Mouse (Mus musculus) right cerebral cortex, postnatal 25 days (tissue): ENCODE measurements around the gene Vps11.
"Not testable (repeated sequence)": the region's sequence is repeated elsewhere in the genome, so short reads cannot be mapped to it uniquely, and the experiment has no call there.

Experiments
- DNase-seq: peaks from one replicate; pipeline ENCODE4 v3.0.0; 2022

Vps11 gene

DNA sequence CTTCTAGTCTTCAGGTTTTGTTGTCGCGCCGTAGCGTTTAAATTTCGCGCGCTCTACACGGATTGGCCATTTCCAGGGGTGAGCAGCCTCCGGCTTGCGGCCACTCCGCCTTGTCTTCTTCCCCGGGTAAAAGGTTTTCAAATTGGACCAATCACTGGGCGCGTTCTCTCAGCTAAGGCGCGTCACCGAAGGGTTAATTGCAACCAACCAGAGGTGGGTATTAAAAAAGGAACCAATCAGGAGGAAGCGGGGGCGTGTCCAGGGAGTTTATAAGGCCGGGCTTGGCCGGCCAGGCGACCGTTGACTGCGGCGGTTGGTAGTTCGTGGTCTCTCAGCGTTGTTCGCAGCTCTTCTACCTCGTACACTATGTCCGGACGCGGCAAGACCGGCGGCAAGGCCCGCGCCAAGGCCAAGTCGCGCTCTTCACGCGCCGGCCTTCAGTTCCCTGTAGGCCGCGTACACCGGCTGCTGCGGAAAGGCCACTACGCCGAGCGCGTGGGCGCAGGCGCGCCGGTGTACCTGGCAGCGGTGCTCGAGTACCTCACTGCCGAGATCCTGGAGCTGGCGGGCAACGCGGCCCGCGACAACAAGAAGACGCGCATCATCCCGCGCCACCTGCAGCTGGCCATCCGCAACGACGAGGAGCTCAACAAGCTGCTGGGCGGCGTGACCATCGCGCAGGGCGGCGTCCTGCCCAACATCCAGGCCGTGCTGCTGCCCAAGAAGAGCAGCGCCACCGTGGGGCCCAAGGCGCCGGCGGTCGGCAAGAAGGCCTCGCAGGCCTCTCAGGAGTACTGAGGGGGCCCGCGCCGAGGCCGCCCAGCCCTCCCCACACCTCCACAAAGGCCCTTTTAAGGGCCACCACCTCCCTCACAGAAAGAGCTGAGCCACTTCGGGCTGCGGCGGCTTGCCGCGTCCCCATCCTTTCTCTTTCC, 26.8 kb downstream of the Vps11 start, which contains the start of gene H2afx:
TSS of gene H2afx (plus strand) at position 299 of the 935 bp plus-strand sequence.
- DNase-seq: peak; percentile 97

DNA sequence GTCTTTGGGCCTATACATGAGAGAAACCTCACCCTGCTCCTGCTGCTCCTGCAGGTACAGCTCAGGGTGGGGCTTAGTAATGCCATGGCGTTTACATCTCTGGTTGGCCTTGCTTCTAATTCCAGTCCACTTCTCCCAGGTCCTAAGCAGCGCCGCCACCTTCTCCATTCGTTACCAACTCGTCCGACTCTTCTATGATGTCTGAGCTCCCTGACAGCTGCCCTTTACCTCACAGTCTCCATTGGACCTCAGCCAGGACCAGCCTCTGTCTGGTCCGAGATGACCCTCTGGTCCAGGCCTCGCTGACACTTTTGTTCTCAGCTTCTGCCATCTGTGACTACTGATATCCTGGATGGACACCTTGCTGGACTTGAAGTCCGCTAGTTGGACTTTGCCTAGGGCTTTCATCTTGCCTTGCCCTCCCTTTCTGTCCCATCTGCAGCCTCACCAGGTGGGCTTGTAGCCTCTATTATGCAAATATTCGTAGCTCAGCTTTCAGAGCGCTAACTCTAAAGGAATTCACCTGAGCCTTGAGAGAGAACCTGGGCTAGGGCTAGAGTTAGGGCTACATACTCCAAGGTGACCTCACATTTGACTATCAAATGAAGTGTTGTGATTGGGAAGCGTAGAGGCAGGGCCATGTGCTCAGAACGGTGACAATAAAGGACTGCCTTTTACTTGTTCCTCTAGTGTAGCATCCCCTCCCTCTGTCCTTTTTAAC, 28.4 kb downstream of the Vps11 start:
- DNase-seq: no peak

DNA sequence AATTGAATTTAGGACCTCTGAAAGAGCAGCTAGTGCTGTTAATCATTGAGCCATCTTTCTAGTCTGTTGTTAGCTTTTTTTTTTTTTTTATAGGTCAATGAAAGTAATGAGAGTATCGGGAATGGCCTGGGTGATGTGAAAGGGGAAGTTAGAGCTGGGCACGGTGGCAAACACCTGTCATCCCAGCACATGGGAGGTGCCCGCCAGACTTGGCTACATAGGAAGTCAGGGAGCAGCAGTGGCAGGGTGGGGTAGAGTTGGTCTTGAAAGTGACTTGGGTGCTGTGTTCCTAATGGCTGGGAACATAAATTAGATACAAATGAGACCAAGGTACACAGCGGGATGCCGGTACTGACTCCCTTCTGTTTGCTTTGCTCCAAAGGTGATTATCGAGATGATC, 30.7 kb downstream of the Vps11 start:
- no peak for DNase-seq

DNA sequence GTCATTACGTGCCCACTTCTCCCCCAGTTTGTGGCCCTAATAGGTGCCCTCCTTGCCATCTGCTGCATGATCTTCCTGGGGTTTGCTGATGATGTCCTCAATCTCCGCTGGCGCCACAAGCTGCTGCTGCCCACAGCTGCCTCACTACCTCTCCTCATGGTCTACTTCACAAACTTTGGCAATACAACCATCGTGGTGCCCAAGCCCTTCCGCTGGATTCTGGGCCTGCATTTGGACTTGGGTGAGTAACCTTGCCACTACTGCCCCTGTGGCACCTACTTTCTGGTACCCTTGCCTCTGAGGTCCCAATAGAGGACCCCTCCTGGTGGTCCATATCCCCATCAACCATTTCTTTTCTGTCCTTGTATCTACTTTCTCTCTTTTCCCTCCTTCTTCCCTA, 33.5 kb downstream of the Vps11 start:
- DNase-seq: no peak

DNA sequence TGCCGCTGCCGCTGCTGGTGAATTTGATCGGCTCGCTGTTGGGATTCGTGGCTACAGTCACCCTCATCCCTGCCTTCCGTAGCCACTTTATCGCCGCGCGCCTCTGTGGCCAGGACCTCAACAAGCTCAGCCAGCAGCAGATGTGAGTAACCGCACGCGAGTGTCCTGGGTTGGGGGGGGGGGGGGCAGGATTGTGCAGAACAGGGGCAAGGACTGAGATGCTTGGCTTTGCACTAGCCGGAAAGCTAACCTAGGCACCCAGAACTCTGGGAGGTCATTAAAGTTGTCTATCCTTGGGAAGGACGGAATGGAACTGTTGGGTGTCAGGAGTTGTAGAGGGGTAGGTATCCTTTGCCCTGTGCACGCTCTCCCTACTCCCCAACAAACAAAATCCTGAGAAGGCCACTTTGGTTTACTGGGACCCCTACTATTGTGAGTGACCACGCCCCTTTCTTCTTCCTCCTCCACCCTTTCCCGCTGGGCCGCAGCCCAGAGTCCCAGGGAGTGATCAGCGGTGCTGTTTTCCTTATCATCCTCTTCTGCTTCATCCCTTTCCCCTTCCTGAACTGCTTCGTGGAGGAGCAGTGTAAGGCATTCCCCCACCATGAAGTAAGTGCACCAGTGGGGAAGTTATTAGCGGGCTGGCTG, 34.3 kb downstream of the Vps11 start:
- no peak for DNase-seq

DNA sequence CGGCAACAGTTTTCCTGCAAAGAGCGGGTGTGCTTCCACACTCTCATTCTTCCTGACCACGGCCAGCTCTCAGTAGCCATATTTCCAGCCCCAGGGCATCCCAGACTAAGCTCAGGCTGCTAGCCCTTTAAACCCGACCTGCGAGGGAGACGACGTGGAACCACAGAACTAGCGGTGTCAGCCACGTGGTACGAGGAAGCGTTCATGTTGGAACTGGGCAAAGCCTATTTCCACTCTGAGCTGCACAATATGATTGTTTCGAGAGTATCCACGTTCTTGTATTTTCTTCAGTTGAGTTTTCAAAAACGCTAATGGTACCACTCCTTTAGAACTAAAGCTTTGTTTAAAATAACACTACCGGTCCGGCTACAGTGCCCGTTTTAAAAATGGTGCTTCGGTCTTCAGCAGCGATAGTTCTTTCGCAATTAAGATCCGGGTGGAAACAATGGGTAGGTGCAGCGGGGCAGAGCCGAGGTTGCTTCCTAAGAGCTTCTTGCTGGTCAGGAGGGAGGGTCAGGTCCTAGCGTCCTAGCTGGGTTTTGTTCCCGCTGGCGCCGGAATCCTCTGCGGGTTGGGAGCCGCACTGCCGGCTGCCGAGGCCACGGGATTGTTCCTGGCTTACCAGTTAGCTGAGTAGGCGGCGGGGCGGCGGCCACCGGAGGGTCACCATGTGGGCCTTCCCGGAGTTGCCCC, 35.0 kb downstream of the Vps11 start:
- DNase-seq: peak; percentile 83

DNA sequence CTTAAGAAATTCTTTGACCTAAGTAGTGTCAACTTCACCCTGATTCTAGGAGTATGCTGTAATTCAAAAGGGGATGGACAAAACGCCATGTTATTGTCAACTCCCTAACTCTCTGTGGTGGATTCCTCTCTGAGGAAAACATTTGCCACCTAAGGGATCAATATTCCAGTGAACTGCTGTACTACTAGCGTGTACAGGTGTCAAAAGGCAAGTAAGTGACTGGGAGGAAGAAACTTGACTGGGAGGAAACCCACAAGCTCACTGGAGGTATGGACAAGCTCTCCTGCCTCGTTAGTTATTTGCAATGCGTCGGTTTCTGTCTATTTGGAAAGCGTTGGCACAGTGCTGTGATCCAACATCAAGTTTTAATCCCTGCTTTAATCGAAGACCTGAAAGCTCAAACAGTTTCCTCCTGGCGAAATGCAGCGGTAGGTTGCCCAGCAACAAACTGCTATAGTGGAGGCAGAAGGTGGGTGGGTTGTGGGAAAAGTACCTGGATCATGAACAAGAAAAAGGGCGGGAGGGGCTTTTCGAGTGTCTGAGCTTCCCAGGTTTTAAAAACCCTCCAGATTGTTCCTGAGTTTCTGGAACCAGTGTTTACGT, 35.6 kb downstream of the Vps11 start, which contains the start of gene Dpagt1:
TSS of gene Dpagt1 (plus strand) at position 252 of the 603 bp plus-strand sequence.
- no peak for DNase-seq

DNA sequence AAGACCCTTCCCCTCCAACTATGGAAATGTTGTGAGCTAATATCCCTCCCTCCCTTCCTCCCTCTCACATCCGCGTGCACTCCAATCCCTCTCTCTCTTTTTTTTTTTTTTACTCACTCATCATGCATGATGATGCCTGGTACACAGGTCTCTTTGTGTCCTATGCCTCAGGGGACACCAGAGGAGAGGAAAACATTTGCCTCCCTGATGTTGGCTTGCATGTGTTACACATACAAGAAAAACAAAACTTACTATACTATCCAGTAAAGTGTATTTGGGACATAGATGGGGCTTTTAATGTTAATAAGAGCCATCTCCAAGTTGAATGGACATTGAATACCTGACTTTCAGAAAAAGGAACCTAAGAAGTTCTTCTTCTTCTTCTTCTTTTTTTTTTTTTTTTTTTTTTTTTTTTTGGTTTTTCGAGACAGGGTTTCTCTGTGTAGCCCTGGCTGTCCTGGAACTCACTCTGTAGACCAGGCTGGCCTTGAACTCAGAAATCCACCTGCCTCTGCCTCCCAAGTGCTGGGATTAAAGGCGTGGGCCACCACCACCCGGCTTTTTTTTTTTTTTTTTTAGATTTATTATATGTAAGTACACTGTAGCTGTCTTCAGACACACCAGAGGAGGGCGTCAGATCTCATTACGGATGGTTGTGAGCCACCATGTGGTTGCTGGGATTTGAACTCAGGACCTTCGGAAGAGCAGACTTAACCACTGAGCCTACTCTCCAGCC, 36.3 kb downstream of the Vps11 start:
- not testable (repeated sequence) for DNase-seq

DNA sequence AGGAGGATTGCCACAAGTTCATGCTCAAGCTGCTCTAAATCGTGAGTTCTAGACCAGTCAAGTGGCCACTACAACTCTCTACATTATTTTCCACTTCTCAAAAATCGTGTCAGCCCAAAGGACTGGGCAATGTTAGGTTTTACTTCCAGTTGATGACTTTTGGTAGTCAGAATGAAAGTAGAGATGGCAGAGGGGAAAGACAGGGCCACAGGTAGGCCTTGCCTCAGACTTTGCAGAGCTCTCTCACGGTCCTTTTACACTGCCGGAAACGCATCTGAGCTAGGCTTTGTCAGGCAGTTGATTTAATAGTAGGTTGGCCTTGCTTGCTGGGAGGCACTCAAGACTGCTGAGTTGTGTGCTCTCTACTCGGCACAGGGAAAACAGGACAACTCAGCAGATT, 37.3 kb downstream of the Vps11 start:
- no peak for DNase-seq

DNA sequence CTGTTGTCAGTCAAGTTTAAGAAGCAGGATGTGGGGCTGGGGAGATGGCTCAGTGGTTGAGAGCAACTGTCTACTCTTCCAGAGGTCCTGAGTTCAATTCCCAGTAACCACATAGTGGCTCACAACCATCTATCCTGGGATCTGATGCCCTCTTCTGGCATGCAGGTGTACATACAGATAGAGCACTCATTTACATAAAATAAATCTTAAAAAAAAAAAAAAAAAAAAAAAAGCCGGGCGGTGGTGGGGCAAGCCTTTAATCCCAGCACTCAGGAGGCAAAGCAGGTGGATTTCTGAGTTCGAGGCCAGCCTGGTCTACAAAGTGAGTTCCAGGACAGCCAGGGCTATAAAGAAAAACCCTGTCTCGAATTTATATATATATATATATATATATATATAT, 37.8 kb downstream of the Vps11 start:
- not testable (repeated sequence) for DNase-seq

DNA sequence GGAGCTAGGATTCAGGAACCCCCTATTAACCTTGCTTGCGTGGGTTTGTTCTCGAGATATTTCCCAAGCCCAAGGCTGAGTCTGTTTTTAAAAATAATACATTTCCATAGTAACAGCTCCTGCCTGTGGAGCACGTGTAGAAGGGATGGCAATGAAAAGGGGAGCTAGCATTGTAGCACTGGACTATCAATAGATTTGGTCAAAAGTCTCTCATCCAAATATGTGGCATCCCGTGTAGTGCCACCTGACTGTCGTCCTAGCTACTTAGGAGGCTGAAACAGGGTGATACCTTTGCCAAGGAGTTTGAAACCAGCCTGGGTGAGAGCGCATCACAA, 40.7 kb downstream of the Vps11 start:
- peak; percentile 44 for DNase-seq

DNA sequence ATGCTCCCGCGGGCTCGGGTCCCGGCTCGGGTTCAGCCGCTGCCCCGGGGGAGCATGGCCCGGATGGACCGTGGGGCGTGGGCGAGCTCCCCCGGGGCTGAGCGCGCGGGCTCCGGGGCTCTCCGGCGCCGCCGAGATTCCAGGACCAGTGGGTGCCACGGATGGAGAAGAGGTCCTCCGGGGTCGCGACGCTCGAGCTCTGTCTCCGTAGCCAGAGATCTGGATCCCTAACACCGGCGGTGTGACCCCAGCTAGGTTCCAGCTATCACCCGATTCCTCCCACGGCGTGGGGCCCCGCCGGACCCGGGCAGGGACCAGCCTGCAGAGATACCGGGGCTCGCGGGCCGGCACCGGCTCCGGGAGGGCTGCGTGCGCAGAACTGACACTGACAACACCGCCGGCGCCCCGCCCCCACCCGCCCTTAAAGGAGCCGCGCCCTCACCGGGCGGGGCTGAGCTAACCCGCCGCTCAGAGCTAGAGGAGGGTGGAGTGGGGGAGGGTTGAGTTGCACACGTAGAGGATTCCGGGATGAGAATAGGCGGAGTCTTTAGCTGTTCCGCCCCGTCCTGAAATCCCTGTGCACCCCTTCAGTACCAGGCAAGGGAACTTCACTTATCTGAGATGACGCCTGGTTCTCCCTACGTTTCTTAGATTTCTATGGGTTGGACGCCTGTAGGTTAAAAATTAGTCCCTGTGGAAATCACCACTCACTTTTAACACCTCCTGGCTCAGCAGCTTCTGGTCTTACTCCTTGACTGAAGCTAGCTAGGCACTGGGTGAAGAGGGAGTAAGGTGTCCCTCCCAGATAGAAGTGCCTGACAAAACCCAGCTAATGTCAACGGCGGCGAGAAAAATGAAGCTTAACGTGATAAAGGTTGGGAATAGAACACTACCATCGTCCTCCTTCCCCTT, 41.3 kb downstream of the Vps11 start, which contains the start of gene C2cd2l:
TSS of gene C2cd2l (minus strand) at position 399 of the 912 bp plus-strand sequence.
- DNase-seq: peak; percentile 90

DNA sequence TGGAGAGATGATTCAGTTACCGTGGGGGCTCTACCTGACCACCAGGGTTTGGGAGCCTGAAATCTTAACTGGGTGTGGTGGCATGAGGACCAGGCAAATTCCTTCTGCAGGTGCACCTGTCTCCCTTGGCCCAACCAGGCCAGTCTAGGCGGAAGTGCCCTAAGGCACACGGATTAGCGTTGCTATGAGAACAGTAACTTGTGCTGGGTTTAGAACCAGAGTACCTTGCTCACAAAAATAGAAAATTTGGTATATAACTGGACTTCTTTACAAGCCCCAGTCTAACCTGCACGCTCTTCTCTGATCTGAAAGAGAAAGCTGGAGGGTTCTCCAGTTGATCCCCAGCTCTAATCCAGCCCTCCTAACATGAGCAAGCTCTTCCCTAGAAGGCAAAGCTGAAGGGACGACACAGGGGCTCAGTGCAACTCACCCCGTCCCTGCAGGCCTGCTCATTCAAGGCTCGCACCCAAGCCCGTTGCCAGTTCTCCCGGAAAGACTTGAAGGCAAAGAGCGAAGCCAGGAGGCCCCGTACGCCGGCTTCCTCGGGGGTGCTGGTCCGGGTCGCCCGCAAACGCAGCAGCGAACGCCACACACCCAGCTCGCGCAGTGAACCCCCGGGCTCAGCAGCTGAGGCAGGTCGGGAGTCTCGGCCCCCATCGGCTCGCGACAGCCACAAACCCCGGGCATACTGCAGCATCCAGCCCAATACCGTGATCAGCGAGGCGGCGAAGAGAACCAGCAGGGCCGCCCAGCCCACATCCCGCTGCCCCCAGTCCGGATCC, 42.2 kb downstream of the Vps11 start:
- peak; percentile 49 for DNase-seq

DNA sequence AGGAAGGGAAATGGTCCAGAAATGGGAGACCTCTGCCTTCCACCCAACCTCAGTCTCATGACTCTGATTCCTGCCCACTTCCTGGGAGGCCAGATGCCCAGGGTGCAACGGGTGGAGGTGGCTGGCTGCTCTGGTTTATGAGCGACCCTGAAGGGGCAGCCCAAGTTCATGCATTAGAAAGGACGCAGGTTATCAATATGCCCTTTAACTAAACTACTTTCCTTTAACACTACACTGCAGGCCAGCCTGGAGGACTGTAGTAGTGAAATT, 42.7 kb downstream of the Vps11 start:
- no peak for DNase-seq

DNA sequence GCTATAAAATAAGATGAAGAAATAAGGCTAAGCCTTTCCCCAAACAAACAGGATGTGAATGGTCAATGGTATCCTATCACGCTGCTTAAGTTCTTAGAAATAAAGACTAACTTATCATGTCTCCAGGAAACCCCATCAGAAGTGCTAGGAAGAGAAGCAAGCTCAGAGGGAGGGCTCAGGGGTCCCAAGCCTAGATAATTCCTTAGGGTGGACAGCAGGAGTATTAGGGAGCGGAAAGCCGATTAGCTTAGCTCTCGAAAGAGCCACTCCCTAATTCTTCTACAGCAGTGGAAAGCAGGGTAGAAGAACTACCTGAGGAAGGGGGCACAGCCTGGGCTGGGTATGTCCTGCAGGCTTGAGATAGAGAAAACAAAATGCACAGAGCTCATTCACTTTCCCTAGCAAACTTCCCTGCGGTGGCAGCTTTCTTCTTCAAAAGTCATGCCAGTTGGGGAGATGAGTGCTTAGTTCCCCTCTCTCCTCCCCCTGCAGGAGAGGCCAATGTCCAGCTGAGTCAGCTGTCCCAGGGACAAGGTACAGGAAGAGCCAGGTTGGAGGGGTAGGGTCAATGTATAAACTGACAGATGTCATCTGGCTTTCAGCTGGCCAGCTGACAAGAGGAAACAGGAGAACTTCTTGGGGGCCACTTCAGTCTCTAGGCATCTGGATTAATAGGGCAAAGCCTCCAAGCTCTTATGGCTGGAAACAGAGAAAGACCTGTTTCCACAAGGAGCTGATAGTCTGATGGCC, 43.2 kb downstream of the Vps11 start:
- DNase-seq: no peak

DNA sequence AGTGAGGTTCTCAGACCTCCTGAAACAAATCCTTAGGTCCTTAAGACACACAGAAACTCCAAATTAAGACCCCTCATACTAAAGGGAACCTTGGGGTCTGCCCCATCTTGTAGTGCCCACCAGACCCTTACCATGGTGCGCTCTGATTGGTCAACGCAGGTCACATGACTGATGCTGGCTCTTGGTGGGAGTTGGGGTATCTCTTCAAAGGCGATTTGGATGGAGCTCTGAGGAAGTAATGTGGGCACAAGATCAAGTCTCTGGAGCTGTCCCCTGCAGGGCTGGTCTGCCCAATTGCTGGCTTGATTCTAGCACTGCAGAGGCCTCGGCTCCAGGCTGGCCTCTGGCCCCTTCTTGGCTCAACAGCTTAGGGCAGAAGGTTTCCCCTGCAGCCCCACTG, 44.0 kb downstream of the Vps11 start:
- DNase-seq: no peak

DNA sequence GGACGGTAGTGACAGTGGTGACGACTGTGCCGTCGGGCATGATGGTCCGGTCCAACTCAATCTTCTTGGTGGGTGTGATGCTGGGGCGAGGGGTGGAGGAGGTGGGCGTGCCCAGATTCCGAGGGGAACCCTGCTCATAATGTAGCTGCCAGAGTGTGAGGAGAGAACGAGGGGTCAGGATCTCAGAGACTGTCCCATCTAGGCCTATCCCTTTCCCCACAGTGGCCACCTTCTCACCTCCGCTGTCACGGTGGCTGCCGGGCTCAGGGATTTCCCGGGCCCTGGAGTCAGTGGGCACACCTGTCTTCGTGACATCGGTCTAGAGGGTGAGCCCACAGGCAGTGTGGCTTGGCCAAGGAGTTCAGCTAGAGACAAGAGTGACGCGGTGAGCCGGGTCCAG, 46.6 kb downstream of the Vps11 start:
- DNase-seq: no peak

DNA sequence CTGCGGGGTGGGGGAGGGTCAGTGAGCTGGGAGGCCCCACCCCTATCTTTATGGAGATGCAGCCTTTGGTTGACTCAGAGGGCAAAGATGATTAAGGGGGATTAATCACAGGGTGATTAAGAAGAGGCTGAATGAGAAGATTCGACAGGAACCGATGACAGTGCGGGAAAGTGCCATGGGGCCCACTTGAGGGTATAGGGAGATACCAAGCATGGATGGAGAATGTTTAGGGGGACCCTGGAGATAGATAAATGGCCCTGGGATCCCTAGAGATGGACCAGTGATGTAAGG, 47.3 kb downstream of the Vps11 start:
- DNase-seq: no peak

DNA sequence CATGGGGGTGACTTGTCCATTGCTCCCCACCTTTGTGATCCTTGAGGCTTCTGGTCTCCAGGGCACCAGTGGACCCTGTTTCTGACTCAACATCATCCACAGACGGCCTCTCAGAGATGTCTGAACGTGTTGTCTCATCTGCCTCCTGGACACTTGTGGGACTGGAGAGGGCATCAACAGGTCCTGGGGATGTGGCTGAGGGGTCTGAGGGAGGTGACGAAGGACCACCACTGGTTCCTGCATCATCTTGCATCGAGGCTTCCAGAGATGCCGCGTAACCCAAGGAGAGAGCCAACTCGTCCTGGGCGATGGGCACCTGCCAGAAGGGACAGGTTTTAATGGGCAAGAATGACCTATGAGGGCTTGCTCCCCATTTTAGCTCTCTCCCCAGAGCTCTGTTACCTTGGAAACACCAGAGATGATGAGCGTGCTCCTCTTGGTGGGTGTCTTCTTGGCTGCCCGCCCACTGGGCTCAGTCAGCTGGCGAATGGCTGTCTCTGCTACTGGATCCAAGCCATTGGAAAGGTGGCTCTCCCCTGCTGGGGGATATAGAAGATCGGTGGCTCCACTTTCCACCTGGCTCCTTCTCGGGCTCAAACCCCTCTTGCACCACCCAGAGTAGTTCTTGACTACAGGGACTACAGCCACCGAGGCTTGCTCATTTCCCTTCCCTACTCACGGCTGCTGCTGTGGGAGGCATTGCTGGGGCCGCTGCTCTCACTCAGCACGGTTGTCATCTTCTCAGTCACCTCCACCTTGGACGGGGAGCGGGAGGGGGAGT, 47.8 kb downstream of the Vps11 start:
- peak; percentile 77 for DNase-seq
